Mouse (Mus musculus): ENCODE results near the gene Zfp11.
"Not testable (repeated sequence)": the region's sequence is repeated elsewhere in the genome, so short reads cannot be mapped to it uniquely, and the experiment has no call there.

Zfp11 gene

DNA sequence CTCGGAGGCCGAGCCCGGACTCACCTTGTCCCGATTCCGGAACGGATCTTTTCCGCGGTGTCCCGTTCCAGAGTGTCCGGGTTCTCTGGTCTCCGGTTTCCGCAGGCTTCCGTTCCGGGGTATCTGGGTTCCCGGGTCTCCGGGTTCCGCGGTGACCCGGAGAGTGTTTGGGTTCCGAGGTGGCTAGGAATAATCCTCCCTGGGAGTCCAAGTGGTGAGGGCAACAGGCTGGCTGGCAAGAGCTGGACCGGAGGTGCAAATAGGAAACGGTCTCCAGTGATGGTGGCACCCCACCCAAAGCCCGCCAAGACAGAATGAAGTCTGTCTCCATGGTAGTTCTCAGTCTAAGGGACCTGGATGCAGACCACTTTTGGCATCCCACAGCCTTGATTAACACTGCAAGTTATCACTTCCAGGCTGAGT lies at the start of gene Zfp11:
Gene Zfp11, minus strand, starts transcription at position 64 of the 423 bp plus-strand sequence.
- DNase-seq (ENCODE audit: low spot score), result peak; percentile 64

DNA sequence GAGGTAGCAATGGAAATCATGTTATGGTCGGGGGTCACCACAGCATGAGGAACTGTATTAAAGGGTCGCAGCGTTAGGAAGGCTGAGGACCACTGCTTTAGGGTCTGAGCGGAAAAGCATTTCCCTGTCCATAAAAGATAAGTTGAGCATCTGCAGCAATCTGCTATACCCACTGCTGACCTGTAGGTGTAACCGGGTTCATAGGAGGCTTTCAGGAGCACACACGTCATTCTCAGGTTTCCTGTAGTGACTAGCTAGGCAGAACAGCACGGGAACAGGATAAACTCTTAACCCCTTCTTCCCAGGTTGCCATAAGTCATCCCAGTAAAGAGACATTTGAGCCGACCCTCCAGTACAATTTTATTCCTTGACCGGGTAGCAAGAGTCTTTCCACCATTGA lies 47.1 kb upstream of the Zfp11 start:
- no peak for DNase-seq (ENCODE audit: low spot score)

DNA sequence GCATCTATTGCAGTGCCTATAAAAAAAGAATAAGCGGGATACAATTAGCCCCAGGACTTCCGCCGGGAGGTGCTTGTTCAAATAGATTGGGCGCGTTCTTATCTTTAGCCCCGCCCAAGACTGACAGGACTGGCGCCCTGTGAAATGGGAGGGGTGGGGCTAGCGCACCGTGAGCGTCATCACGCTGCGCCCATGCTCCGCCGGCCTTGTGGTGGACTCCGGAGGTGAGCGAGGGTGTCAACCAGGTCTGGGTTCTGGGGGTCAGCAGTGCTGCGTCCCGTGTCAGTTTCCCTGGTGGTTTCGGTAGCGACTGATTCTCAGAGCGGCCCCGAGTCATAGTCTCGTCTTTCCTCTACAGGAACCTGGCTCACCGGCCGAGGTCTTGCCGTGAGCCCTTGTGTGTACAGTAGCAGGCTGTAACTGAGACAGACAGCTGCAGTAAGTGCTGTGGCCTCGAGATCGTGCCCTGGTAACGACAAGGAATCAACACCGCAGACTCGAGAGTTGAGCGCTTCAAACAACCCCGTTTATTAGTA lies 45.5 kb upstream of the Zfp11 start, which contains the start of gene Mrps17:
Gene Mrps17, plus strand, starts transcription at position 172 of the 536 bp plus-strand sequence.
- peak; percentile 89 for DNase-seq (ENCODE audit: low spot score)

DNA sequence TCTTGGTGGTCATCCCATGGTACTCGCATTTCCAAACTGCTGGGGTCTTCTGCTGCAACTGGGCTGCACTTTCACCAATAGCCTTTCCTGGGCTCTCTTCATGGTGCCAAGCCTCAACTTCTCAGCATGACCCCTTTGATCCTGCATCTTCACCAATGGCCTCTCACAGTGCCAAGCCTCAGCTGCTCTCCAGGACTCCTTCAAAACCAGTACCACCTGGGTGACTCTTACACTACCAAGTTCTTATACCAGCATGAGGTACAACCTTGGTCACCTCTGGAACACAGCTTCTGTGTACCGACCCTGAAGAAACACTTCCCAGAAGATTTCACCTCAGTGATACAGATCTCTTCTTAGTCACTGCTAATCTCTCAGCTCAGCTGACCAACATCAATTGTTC lies 38.5 kb upstream of the Zfp11 start, which contains the start of gene Sept14:
Gene Sept14, minus strand, starts transcription at position 101 of the 400 bp plus-strand sequence.
- DNase-seq (ENCODE audit: low spot score), result no peak

DNA sequence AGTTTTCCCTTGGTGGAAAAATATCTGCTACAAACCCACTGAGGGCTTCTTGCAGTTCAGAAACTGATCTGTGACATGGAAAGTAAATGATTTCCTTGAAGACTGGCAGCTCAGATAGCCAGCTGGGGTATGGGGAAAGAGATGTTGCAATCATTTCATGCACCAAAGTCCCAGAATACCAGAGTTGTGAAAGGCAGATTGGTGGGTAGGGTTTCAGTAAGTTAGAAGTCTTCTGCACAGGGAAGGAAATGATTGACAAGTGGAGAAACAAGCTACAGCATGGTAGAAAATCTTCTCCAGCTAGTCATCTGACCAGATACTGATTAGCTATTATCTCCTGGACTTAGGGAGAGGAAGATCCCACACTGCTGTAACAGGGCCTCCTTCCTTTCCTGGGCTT lies 33.5 kb upstream of the Zfp11 start:
- no peak for DNase-seq (ENCODE audit: low spot score)

DNA sequence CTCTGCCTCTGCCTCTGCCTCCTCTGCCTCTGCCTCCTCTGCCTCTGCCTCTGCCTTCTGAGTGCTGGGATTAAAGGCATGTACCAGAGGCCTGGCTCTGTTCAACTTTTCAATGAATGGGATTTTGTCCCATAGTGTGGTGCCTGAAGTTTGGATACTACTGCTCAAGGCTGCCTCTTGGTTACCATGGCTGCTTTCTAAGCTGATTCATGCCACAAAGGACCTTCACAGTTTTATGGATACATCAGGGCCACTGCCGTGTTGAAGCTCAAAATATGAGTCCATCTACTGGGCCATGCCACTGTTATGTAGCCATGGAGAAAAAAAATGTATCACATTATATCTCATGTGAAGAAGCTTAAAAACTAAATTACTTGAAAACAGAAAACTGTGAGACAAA lies 31.8 kb upstream of the Zfp11 start:
- no peak for DNase-seq (ENCODE audit: low spot score)

DNA sequence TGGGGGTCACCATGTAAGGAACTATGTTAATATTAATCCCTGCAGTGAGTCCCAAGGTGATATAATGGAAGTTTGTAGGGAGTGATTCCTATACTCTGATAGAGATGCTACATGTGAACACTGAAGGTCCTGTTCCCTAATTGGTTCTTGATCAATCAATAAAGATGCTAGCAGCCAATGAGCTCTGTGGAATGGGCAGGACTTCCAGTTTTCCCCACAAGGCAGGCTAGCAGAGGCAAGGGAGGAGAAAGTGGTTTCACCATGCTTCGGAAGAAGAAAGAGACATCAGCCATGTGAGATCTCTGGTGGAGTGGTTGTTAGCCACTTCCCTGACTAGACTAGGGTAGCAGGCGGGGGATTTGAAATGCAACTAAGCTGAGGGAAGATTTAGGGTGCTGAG lies 30.6 kb upstream of the Zfp11 start:
- DNase-seq (ENCODE audit: low spot score), result no peak

DNA sequence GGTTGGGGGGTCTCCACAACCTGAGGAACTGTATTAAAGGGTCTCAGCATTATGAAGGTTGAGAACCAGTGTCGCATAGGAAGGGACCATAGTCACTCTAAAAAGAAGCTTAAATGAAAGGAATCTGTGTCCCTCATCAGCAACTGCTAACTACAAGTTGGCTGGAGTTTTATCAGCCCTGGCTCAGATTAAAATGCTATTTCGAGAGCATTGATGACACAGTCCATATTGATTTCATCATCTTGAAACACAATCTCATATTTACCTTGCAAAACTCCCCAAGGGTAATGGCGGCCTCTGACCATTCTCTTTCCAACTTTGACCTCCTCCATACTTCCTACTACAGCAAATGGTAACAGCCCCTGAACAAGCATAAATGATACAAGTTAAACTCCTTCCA lies 20.6 kb upstream of the Zfp11 start:
- DNase-seq (ENCODE audit: low spot score), result no peak

DNA sequence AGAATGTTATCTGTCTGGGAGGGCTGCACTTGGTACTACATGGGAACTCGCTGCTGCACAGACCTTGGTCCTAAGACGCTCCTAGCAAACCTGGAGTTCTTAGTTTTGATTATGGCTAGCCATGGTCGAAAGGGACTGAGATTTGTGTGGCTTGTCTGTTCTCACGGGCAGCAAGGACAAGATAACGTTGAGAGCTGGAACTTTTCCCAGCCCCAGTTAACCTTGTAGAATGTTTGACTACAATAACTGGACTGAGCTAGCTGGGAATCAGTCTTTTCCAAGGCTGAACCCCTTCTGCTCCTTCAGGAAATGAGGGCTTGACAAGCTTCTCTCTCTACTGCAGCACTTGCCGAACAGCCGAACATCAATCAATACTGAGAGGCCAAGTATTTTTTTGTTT lies 17.7 kb upstream of the Zfp11 start:
- DNase-seq (ENCODE audit: low spot score), result no peak

DNA sequence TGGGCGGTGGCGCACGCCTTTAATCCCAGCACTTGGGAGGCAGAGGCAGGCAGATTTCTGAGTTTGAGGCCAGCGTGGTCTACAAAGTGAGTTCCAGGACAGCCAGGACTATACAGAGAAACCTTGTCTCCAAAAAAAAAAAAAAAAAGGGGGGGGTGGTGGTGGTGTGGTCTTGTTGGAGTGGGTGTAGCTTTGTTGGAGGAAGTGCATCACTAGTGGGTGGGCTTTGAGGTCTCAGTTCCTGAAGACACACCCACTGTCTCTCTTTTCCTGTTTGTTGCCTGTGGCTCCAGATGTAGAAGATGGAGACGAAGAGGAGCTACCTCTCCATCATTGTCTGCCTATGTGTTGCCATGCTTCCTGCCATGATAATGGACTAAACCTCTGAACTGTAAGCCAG lies 15.2 kb upstream of the Zfp11 start:
- not testable (repeated sequence) for DNase-seq (ENCODE audit: low spot score)

DNA sequence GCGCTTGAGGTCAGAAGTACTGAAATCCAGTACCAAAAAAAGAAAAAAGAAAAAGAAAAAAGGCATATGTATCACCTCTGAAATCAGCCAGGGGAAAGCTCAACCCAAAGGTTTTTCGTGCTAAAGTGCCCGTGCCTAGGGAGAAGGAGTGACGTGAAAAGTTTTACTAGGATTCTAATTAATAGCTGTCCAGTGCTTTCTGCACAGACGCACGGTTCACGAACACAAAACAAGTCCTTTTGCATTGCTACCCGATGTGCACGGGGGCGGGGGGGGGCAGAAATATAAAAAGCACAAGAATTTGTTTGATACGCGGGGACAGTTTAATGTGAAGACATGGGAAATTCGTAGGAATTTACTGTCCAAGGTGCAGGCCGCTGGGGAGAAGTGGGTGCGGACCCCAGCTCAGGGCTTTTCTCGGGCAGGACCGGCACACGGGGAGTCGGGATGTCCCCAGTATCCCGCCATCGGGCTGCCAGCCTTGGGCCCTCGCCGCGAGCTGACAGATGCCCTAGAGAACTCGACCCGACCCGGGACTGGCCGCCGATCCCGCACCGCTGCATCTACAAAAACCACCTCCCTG lies 355 bp downstream of the Zfp11 start:
- no peak for DNase-seq (ENCODE audit: low spot score)

DNA sequence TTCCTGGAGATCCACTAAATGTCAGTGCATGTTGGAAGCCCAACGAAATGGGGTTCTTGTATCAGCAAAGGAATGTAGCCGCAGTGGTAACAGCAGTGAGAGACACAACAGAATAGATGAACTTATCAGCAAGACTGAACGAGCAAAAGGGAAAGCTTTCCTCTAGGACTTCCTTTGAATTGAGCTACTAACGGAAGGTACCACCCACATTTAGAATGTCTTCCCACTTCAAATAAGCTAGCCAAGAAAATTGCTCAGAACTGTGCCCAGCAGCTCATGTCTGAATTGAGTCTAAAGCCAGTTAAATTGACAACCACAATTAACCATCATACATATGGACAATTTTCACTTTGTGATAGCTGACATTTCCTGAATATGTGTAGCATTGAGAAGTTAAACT lies 2.0 kb downstream of the Zfp11 start:
- DNase-seq (ENCODE audit: low spot score), result no peak

DNA sequence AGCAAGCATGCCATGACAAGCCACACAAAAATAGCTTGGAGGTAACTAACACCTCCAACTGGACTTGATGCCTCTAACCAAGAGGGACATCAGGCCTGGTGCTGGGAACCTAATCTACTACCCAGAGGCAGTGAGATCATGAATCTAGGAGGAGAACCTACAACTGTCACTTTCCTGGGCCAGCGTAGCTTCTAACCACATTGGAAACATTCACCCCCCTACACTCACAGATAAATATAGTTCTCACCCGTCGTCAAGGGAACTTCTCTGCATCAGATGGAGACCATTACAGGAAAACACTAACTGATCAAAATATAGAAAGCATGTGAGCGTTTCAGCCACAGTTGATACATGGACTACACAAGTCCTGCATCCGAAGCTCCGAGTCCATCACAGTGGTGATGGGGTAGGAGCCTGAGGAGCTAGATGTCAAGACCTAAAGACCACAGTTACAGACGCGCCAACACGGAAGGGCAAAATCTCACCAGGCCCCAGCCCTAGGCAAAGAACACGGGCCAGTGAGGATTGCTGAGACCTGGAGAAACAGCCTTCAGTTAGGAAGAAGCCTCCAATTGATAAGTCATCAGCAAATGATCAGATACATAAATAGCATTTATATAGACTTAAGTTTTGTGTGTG lies 3.5 kb downstream of the Zfp11 start:
- no peak for DNase-seq (ENCODE audit: low spot score)

DNA sequence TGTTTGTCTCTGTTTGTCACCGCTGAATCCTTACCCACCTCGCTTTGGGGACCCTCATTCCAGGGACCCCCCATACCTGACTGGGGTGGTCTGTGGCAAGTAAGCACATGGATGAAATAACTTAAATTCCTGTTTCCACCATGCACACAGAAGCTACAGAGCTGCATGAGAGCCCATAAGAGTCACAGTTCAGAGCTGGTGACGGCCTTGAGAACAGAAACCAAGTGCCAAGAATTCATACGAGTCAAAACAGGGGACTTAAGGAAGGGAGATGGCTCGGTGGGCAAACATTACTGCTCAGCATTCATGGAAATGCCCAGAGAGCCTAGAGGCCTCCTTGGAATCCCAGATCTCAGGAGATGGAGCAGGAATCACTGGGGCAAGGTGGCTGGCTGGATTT lies 5.8 kb downstream of the Zfp11 start:
- DNase-seq (ENCODE audit: low spot score), result no peak

DNA sequence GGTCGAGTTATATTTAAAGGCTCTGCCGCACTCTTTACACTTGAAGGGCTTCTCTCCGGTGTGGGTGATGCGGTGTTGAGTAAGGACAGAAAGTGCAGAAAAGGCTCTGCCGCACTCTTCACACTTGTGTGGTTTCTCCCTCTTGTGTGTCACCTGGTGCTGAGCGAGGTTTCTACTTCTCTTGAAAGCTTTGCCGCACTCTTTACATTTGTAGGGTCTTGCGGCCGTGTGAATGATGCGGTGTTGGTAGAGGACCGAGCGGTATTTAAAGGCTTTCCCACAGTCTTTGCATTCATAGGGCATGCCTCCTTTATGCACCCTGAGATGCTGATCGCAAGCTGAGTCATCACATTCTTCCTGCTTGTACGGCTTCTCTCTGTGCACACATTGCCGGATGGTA lies 12.0 kb downstream of the Zfp11 start:
- DNase-seq (ENCODE audit: low spot score), result no peak

DNA sequence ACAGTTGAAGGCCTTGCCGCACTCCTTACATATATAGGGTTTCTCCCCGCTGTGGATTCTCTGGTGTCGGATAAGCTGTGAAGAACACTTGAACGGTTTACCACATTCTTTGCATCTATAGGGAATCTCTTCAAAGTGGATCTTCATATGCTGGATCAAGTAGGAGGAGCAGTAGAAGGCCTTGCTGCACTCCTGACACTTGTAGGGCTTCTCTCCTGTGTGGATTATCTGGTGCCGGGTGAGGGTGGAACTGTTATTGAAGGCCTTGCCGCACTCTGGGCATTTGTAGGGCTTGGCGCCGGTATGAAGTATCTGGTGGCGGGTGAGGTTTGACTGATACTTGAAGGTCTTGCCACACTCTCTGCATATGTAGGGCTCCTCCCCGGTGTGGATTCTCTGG lies 12.9 kb downstream of the Zfp11 start:
- DNase-seq (ENCODE audit: low spot score), result no peak

DNA sequence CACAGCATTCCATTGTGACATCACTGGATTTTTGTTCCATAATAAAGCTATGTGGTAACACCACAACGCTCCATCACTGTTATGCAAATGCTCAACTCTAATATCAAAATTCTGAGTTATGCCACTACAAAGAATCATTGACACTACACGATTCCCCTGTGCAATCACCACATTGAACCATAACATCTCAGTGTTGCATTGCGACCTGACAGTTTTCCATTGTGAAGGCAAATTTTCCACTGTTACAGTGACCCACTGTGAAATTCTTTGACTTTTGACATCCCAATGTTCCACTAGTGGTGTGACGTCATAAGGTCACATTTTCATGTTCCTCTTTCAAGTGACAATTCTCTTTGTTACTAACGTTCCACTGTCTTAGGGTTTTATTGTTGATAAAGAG lies 19.0 kb downstream of the Zfp11 start:
- DNase-seq (ENCODE audit: low spot score), result no peak

DNA sequence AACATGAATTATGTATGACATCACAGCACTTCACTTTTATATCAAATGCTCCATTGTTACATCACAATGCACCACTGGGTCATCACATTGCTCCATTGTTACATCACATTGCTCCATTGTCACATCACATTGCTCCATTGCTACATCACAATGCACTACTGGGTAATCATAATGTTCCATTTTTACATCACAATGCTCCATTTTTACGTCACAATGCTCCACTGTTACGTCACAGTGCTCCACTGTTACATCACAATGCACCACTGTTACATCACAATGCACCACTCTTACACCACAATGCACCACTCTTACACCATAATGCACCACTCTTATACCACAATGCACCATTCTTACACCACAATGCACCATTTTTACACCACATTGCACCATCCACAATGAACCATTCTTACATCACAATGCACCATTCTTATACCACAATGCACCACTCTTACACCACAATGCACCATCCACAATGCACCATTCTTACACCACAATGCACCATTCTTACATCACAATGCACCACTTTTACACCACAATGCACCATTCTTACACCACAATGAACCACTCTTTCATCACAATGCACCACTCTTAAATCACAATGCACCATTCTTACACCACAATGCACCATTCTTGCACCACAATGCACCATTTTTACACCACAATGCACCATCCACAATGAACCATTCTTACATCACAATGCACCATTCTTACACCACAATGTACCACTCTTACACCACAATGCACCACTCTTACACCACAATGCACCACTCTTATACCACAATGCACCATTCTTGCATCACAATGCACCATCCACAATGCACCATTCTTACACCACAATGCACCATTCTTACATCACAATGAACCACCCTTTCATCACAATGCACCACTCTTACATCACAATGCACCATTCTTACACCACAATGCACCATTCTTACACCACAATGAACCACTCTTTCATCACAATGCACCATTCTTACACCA lies 37.3 kb downstream of the Zfp11 start:
- not testable (repeated sequence) for DNase-seq (ENCODE audit: low spot score)

DNA sequence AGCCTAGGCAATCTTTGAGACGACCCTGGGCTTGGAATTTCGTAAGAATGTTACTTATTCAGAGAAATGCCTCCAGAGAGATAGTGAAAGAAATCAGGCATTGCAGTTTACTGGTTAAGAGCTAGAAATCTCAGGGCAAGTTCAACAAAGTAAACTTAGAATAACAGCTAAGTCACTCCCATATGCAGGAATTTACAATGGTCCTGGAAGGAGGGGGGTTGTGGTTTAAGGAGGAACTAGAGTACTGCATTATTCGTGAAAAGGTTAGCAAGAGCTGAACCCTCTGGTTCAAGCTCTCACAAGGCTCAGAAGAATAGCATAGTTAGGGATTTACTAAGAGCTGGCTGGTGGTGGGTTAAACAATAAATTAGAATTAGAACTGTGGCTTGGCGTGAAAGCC lies 43.3 kb downstream of the Zfp11 start:
- DNase-seq (ENCODE audit: low spot score), result not testable (repeated sequence)

DNA sequence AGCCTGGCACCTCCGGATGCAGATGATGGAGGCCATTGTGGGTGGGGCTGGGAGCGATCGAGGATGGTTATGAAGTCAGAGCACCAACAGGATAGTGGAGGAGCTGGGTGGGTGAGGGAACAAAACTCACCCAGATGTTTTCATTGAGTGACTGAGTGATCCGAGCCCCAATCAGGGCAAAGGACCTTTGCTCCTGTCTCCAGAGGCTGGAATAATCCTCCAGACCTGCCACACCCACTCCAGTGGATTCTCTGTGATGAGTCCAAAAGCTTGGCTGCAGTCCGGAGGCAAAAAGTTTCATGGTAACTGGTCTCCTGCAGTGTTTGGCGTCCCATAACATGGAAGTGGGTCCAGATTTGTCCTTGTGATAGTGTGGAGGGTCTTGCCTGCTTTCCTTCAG lies 43.8 kb downstream of the Zfp11 start:
- DNase-seq (ENCODE audit: low spot score), result no peak

DNA sequence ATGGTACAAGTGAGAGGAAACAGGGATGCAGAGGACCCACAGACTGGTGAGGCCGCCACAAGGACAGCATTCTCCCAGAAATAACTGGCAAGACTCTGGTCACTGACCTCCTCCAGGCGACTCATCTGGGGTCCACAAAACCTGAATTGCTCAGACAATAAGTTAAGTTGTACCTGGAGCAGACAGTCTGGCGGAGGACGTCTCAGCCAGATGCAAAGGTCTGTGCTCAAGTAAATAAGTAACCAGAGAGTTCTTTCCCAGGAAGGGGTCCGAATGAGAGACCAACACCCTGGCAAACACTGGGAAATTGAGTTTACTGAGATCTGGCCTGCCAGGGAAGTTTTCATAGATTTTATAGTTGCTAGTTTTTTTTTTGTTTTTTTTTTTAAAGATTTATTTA lies 48.5 kb downstream of the Zfp11 start:
- DNase-seq (ENCODE audit: low spot score), result no peak

DNA sequence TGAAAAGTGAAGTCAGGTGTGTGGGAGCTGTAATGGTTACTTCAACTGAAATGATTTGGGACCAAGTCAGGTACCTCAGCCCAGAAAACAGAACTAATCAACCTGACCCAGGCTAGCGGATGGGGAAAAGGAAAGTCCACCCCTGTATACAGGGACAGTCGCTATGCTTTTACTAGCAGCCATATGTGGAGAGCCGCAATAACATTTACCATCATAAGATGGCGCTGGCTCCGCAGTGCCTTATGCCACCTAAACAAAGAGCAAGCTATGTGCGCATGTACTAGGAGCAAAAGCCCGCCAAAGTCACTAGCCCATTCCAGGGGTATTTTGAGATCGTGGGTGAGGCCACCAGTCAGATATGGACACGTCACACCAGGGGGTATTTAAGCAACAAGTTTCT lies 49.3 kb downstream of the Zfp11 start:
- DNase-seq (ENCODE audit: low spot score), result not testable (repeated sequence)

DNA sequence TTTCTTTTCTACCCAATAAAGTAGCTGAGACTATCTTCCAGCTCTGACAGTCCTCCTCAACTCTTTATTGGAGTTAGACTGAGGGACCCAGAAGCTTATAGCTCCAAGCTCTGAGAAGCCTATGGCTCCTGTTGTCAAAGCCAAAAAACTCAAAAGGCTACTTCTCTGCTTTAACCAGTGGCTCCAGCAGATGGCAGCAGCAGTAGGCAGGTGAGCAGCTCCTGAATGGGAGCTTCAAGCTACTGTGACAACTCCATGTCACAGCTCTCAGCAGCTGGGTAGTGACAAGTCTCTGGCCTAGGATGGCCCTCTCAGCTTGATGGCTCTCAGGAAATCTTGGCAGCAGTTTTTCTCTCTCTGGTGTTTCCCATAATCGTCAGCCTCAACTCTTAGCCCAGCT lies 58.8 kb downstream of the Zfp11 start:
- DNase-seq (ENCODE audit: low spot score), result peak; percentile 36

Measured in T-cell, adult 2 months (primary cell).